Mouse (Mus musculus) megakaryocyte, embryonic 14.5 days (primary cell): ENCODE results near the gene Aff3.

ENCODE experiments used
- FLI1 ChIP-seq: IDR thresholded peaks from 2 replicates; pipeline ENCODE4 v1.6.1; 2012; ENCODE audit warnings: low read length, inconsistent platforms, mixed read lengths
- GATA1 ChIP-seq: IDR thresholded peaks from 3 replicates; pipeline ENCODE4 v1.6.1; 2012; ENCODE audit warnings: mixed read lengths, low read length, inconsistent platforms, borderline replicate concordance

DNA sequence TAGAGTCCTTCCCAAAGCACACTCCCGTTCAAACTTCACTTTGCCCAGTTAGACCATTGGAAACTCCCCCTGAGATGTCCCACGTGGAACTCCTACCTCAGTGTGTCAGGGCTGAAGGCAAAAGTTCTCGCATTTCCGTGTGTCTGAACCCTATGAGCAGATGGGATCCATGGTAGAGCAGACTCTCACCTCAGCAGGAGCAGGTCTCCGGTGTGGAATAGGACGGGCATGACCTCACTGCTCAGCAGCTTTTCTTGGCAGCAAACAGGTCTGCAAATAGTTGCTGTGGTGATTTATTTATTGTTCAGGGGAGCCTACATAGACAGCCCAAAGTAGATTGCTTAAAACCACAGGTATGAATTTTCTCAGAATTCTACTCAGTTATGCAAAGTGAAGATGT is 25.7 kb upstream of the Aff3 start:
- no peak for TF ChIP-seq FLI1
- TF ChIP-seq GATA1 = no peak
